Mouse (Mus musculus): ENCODE data around the gene Myh14. TPM values are rescaled to one million over a fixed set of nuclear protein-coding genes. Genes with fewer than 3 reads are reported as not detected.

Gene Myh14
- polyA plus RNA-seq, 1 experiment = 0.02 TPM

GRCm38 (mm10) chr7:44649094-44649610 lies 21.5 kb downstream of the Myh14 start:
- no peak for TF ChIP-seq GATA1 (IDR thresholded peaks at IDR 0.05; ENCODE audit: low read length)

GRCm38 (mm10) chr7:44647729-44648128 lies 22.9 kb downstream of the Myh14 start:
- TF ChIP-seq GATA1 (IDR thresholded peaks at IDR 0.05; ENCODE audit: low read length) = no peak

- no peak for TF ChIP-seq GATA1 (IDR thresholded peaks at IDR 0.05; ENCODE audit: low read length)
Observed at GRCm38 (mm10) chr7:44647042-44647724, 23.5 kb downstream of the Myh14 start.

DNA sequence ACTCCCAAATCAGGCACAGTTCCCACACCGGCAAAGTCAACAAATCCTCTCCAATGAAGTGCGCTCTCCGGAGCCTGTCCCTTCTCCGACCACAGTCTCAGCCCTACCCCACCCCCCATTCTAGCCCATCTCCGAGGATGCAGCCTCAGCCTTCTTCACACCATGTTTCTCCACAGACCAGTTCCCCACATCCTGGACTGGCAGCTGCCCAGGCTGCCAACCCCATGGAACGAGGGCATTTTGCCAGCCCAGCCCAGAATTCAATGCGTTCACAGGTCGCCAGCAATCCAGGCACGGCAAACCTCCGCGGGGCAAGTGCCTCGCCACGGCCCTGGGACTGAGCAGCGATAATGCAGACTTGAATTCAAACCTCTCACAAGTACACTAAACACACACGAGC lies 24.7 kb downstream of the Myh14 start:
- no peak for TF ChIP-seq GATA1 (IDR thresholded peaks at IDR 0.05; ENCODE audit: low read length)

DNA sequence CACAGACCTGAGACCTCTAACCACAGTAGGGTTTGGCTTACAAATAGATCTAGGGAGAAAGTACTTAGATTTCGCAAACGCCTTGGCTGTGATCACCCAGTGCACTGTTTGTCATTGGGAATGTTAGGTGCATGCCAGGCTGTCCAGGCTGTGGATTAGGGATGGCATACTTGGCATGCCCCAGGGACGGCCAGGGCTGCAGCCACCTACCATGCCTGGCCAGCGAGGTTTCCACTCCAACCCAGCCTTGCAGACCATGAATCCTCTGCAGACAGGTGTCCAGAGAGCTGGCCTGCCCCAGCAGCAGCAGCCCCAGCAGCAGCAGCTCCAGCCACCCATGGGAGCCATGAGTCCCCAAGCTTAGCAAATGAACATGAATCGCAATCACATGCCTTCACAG lies 25.4 kb downstream of the Myh14 start:
- TF ChIP-seq GATA1 (IDR thresholded peaks at IDR 0.05; ENCODE audit: low read length) = no peak

GRCm38 (mm10) chr7:44641887-44642286 lies 28.8 kb downstream of the Myh14 start:
- TF ChIP-seq GATA1 (IDR thresholded peaks at IDR 0.05; ENCODE audit: low read length) = no peak

DNA sequence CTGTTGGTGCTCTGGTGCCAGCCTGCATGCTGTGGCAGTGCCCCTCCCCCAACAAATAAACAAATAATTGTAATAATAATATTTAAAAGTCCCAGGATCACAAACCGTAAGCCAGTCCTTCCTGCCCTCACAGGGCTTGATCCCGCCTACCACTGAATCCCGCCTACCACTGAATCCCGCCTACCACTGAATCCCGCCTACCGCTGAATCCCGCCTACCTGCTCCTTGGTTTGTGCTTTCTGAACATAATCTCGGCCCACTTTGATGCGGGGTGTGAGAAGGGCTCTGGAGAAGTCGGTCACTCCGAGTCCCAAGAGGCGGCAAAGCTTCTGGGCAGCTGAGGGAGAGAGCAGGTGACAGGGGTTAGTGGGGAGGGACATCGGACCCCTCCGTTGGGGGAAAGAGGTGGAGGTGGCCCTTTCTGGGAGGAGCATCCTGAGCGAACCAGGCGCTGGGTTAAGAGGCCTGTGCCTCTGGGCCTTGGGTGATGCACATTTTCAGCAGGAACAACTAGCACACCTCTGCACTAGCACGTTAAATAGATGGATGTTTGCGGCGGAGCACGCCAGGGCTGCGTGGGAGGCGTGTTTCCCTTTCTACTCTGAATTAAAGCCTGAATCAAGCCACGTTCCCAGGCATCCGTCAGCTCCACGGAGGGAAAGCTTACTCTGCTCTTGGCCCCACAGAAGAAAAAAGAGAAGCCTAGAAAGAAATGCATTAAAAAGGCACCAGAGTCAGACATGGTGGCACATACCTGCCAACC lies 29.6 kb downstream of the Myh14 start:
- no peak for TF ChIP-seq GATA1 (IDR thresholded peaks at IDR 0.05; ENCODE audit: low read length)

DNA sequence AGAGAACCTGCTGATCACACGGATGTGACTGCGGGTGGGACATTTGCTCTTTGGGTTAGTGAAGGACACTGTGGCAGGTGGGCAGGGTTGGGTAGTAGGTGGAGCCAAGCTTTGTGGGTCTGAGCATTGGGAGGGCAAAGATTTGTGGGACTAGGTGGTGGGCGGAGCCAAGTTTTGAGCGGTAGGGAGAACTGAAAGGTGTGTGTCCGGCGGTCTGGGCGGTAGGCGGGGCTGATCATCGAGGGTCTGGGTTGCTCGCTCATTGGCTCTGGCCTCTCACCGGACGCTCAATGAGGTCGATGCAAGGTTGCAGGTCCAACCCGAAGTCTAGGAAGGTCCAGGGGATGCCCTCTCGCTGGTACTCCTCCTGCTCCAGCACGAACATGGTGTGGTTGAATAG lies 32.0 kb downstream of the Myh14 start:
- no peak for TF ChIP-seq GATA1 (IDR thresholded peaks at IDR 0.05; ENCODE audit: low read length)

DNA sequence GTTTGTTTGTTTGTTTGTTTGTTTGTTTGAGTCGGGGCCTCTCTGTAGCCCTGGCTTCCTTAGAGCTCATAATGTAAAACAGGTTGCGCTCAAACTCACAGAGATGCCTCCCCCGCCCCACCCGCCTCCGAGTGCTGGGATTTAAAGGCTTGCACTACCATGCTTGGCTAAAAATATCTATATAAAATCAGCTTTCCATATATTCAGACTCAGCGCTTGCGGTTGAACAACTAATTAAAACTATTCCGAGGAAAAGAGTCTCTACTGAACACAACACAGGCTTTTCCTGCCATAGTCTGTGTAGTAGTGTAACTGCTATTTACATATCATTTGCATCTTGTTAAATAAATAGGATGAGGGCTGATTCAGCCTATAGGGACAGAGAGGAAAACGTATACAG lies 34.0 kb downstream of the Myh14 start:
- no peak for TF ChIP-seq GATA1 (IDR thresholded peaks at IDR 0.05; ENCODE audit: low read length)

DNA sequence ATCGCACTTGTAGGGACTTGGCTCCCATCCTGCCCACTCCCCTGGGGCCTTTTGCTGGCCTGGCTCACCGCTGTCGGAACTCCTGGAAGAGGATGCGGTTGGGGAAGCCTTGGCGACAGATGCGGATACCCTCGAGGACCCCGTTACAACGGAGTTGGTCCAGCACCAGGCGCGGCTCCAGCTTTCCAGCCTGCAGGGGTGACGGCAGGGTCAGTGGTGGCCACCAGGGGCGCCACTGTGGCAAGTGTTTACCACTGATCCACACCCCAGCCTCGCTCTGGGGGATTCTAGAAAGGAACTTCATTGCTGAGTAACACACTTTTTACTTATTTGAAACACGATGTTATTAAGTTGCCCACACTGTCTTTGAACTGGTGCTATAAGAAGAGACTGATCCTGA lies 37.2 kb downstream of the Myh14 start:
- no peak for TF ChIP-seq GATA1 (IDR thresholded peaks at IDR 0.05; ENCODE audit: low read length)

DNA sequence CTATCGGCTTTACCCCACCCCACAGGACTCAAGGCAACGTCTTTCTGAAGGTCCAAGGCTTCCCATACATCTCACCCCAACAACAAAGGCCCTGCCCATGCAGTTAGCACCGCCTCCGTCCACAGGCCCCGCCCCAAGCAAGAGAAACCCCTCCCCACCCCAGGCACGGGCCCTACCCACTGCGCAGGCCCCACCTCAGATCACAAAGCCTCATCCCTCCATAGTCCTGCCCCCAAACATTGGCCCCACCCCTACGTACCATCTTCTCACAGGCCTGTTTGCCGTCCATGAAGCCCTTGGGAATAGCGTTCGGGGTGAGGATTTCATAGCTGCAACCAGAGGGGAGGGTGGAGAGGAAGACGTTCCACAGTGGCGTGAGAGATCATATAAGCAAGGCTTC lies 38.0 kb downstream of the Myh14 start:
- TF ChIP-seq GATA1 (IDR thresholded peaks at IDR 0.05; ENCODE audit: low read length) = no peak

DNA sequence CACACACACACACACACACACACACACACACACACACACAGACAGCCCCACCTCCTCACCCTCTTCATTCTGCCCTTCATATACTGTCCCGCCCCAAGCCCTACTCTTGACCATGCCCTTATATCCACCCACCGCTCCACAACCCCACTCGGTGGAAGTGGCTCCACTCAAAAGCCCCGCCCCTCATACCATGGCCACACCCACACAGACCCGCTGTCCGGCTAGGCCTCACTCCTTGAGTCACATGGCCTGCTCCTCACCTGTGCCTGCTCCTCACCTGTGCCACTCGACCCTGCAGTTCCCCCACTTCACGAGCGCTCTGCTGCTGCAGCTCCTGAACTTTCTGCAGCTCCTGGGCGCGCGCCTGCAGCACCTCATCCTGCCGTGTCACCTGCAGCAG lies 40.2 kb downstream of the Myh14 start:
- TF ChIP-seq GATA1 (IDR thresholded peaks at IDR 0.05; ENCODE audit: low read length) = no peak

DNA sequence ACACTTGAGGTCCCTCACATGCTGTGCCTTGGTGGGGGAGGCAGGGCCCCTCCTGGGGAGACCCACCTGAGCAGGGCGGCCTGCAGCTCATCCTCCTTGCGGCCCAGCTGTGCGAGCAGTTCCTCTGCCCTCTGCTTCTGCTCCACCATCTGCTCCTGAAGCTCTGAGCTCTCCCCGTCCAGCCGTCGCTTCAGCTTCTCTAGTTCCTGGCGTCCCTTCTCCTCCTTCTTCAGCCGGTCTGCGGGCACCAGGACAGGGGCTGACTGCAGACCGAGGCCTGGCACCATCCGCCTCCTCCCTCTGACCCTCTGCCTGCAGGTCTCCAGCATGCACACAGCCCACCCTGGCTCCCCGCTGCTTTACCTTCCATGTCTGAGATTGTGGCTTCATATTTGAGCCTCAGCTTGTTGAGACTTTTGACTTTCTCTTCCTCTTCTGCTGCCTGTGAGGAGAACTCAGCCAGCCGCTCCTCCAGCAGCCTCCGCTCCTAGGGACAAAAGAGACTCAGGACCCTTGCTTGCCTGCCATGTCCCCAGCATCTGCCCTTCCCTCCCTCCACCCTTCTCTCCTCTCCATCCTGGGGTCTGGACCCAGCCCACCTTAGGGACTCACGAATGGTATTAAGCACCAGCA lies 42.1 kb downstream of the Myh14 start:
- TF ChIP-seq GATA1 (IDR thresholded peaks at IDR 0.05; ENCODE audit: low read length) = no peak

GRCm38 (mm10) chr7:44626966-44627365 lies 43.7 kb downstream of the Myh14 start:
- TF ChIP-seq GATA1 (IDR thresholded peaks at IDR 0.05; ENCODE audit: low read length) = no peak

GRCm38 (mm10) chr7:44626068-44626385 lies 44.6 kb downstream of the Myh14 start:
- no peak for TF ChIP-seq GATA1 (IDR thresholded peaks at IDR 0.05; ENCODE audit: low read length)

GRCm38 (mm10) chr7:44625241-44626067 lies 45.2 kb downstream of the Myh14 start:
- no peak for TF ChIP-seq GATA1 (IDR thresholded peaks at IDR 0.05; ENCODE audit: low read length)
